Mouse (Mus musculus) ES-E14 (cell line): ENCODE measurements around the gene Gm16181.

Source experiments
- CHD2 ChIP-seq: IDR thresholded peaks from 2 replicates; pipeline ENCODE4 v1.6.1; 2014; ENCODE audit warnings: mild to moderate bottlenecking, low read depth, low read length, inconsistent platforms
- HCFC1 ChIP-seq: IDR thresholded peaks from 2 replicates; pipeline ENCODE4 v1.6.1; 2012; ENCODE audit warnings: low read length, inconsistent platforms, borderline replicate concordance; ENCODE audit not compliant: insufficient read depth
- MAFK ChIP-seq: IDR thresholded peaks from 2 replicates; pipeline ENCODE4 v1.6.1; 2014; ENCODE audit warnings: mild to moderate bottlenecking, low read depth, low read length, inconsistent platforms; ENCODE audit not compliant: insufficient read depth
- ZNF384 ChIP-seq: IDR thresholded peaks from 2 replicates; pipeline ENCODE4 v1.6.1; 2012; ENCODE audit warnings: low read depth, low read length, inconsistent platforms

- TF ChIP-seq MAFK (no peak), CHD2 (no peak), ZNF384 (no peak), HCFC1 (no peak)
These were observed 37.3 kb downstream of the Gm16181 start for GRCm38 (mm10) chr17:35257824-35258491.
